Mouse (Mus musculus): ENCODE data around the gene Wdr86.

Gene Wdr86

DNA sequence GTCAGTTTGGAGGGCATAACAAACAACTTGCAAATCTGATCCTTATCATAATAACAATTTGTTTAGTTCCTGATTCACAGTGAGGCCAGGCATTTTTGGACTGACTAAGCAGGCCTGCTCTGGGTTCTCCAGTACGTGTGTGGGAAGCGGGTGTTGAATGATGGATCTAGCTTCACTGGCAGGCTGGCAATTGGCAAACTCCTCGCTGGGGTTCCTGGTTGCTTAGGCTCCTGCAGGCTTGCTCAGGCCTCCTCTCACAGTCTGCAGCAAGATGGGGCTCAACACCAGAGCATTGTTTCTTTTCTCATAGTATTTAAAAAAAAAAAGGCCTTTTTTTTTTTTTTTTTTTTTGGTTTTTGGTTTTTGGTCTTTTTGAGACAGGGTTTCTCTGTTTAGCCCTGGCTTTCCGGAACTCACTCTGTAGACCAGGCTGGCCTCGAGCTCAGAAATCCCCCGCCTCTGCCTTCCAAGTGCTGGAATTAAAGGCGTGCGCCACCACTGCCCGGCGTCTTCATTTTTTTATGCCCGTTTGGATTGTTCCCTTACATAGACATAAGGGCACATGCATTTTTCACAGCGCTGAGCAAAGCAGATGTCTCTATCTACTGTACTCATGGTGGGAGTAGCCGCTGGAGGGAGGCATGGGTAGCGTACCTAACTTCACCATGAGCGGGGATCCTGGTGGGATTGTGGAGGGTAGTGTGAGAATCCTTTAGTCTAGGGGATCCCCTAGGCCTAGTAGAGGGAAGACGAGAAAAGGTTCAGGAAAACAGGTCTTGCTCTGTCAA lies 45.8 kb downstream of the Wdr86 start:
- peak in 1 of 2 experiments; percentile 25 for DNase-seq (ENCODE audit: low spot score in 2 of 2)

- DNase-seq (ENCODE audit: low spot score in 2 of 2): no peak
Observed at GRCm38 (mm10) chr5:24681436-24681835, 49.1 kb downstream of the Wdr86 start.

GRCm38 (mm10) chr5:24674238-24674637 lies 56.3 kb downstream of the Wdr86 start:
- peak; percentile 69 to 86 for DNase-seq (ENCODE audit: low spot score in 2 of 2)

All from spleen, postnatal 4 days (tissue).